Mouse (Mus musculus) stomach, postnatal 0 days (tissue): Measurements from ENCODE around the gene Cdkl5. TPM values are rescaled to one million over a fixed set of nuclear protein-coding genes. Genes with fewer than 3 reads are reported as not detected.

Source experiments
- ATAC-seq: fragments of 200-750 bp; cut with Nextera tagmentation; 2 replicates; pipeline ENCODE4 v1.8.0; 2017; ENCODE audit not compliant: low FRiP score, low TSS enrichment
- DNase-seq: peaks from one replicate; pipeline ENCODE4 v3.0.0-alpha.2; 2016; ENCODE audit warnings: low spot score
- H3K27ac ChIP-seq: fragments of 300-500 bp; sonication (generic); replicated peaks from 2 replicates; pipeline ENCODE4 v1.5.1; 2014; ENCODE audit warnings: mild to moderate bottlenecking, control low read depth
- H3K27me3 ChIP-seq: fragments of 300-500 bp; sonication (generic); 2 replicates; pipeline ENCODE4 v1.6.1; 2014; ENCODE audit warnings: low read length; ENCODE audit not compliant: control insufficient read depth, insufficient read depth
- H3K36me3 ChIP-seq: fragments of 300-500 bp; sonication (generic); 2 replicates; pipeline ENCODE4 v1.6.1; 2014; ENCODE audit warnings: low read length, mixed read lengths; ENCODE audit not compliant: control insufficient read depth, insufficient read depth
- H3K4me1 ChIP-seq: fragments of 300-500 bp; sonication (generic); replicated peaks from 2 replicates; pipeline ENCODE4 v1.6.1; 2014; ENCODE audit warnings: antibody characterized with exemption; ENCODE audit not compliant: control insufficient read depth, insufficient read depth
- H3K4me2 ChIP-seq: fragments of 300-500 bp; sonication (generic); replicated peaks from 2 replicates; pipeline ENCODE4 v1.6.1; 2014; ENCODE audit warnings: low read depth, mild to moderate bottlenecking, control low read depth, moderate library complexity
- H3K4me3 ChIP-seq: fragments of 300-500 bp; sonication (generic); 2 replicates; pipeline ENCODE4 v1.5.1; 2014; ENCODE audit warnings: low read depth, low read length, control low read depth
- H3K9ac ChIP-seq: fragments of 300-500 bp; sonication (generic); 2 replicates; pipeline ENCODE4 v1.6.1; 2014; ENCODE audit warnings: mild to moderate bottlenecking, low read length, control low read depth, mixed read lengths
- H3K9me3 ChIP-seq: fragments of 300-500 bp; sonication (generic); 2 replicates; pipeline ENCODE4 v1.6.1; 2016; ENCODE audit warnings: low read length; ENCODE audit not compliant: control insufficient read depth
- CTCF ChIP-seq: IDR thresholded peaks from 2 replicates; pipeline ENCODE4 v1.5.1; 2016; ENCODE audit warnings: antibody characterized with exemption, low read depth, mild to moderate bottlenecking, moderate library complexity
- EP300 ChIP-seq: optimal IDR thresholded peaks from 2 replicates; pipeline ENCODE3; 2016; ENCODE audit warnings: antibody characterized with exemption
- WGBS: fragments of 180-500 bp; shearing (Covaris S2); extraction: QIAGEN DNeasy Blood & Tissue Kit; methylation state at CpG from one replicate; pipeline ENCODE4 v1.1.7; 2014; 5-methylcytosine and 5-hydroxymethylcytosine counted together
- polyA plus RNA-seq: library from polyadenylated mRNA; unstranded; fragments of >200 nt; fragmentation: Nextera tagmentation; extraction: Ambion mirVana; gene quantifications from 2 replicates; pipeline ENCODE4 v1.2.1, GENCODE M21; 2015

The Cdkl5 gene
- polyA plus RNA-seq, 1 experiment from 2014 or later: 1.2 TPM

DNA sequence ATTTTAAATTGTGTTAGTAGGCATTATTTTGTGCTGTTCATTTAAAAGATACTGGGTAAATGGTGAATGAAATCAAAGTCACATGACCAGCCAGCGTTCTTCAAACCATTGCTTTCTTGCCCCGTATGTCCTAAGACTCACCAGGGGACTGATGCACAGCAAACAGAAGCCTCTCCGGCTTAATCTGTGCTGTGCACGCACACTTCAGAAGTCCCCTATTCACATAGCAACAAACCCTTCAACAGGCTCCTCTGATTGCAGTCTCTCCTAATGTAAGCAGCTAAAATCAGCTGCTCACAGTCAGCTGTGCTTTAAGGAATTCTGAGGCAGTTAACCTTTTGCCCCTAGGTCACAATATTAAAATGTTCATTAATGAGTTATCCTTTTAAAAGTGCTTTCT is 129.5 kb downstream of the Cdkl5 start:
- H3K9ac ChIP-seq: no peak overlapping the region
- no peak overlapping the region for H3K4me2 ChIP-seq
- H3K4me3 ChIP-seq: no peak overlapping the region
- no peak overlapping the region for H3K27ac ChIP-seq
- no peaks in the 10 kb centered on the region for H3K27me3 ChIP-seq
- no peak for ATAC-seq
- no peaks in the 10 kb centered on the region for H3K9me3 ChIP-seq
- DNase-seq: no peak
- H3K36me3 ChIP-seq: no peaks in the 10 kb centered on the region
- no peak for TF ChIP-seq EP300
- TF ChIP-seq CTCF: no peak
- WGBS: 77% methylated on average over 4 of the region's 4 CpGs
- no peaks in the 10 kb centered on the region for H3K4me1 ChIP-seq

- Histone ChIP-seq H3K4me1 (no peaks in the 10 kb centered on the region), H3K4me2 (no peak overlapping the region), H3K36me3 (no peaks in the 10 kb centered on the region), H3K9ac (no peak overlapping the region), H3K9me3 (no peaks in the 10 kb centered on the region), H3K4me3 (no peak overlapping the region), H3K27me3 (no peaks in the 10 kb centered on the region), H3K27ac (no peak overlapping the region)
- no peak for TF ChIP-seq CTCF
- no peak for TF ChIP-seq EP300
- DNase-seq (no peak), ATAC-seq (no peak)
- WGBS: 77% methylated on average over 4 of the region's 4 CpGs
Measured at GRCm38 (mm10) chrX:160863689-160864383, 130.7 kb downstream of the Cdkl5 start.

DNA sequence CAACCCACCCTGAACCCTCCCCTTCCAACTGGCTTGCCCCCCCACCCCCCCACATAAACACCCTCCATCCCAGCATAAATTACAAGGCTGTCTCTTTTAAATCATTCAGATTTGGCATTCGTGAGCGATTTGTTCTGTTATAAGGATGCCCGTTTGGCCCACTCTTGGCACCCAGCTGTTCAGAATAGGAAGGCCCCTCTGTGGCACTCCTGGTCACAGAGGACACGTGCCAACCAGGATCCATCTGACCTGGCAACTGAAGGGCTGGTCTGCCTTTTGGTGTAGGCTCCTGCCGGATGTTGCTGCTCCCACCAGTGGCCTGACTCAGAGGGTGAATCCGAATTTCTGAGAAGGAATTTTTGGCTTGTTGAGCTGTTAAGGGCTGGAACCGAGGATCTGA is 186.3 kb downstream of the Cdkl5 start:
- Histone ChIP-seq H3K36me3 (no peaks in the 10 kb centered on the region), H3K9ac (no peak overlapping the region), H3K9me3 (no peaks in the 10 kb centered on the region), H3K4me3 (no peak overlapping the region), H3K27me3 (no peaks in the 10 kb centered on the region), H3K4me2 (no peak overlapping the region), H3K27ac (no peak overlapping the region), H3K4me1 (no peaks in the 10 kb centered on the region)
- DNase-seq: no peak
- 82% methylated on average over 7 of the region's 7 CpGs for WGBS
- TF ChIP-seq CTCF: no peak
- TF ChIP-seq EP300: no peak
- no peak for ATAC-seq

DNA sequence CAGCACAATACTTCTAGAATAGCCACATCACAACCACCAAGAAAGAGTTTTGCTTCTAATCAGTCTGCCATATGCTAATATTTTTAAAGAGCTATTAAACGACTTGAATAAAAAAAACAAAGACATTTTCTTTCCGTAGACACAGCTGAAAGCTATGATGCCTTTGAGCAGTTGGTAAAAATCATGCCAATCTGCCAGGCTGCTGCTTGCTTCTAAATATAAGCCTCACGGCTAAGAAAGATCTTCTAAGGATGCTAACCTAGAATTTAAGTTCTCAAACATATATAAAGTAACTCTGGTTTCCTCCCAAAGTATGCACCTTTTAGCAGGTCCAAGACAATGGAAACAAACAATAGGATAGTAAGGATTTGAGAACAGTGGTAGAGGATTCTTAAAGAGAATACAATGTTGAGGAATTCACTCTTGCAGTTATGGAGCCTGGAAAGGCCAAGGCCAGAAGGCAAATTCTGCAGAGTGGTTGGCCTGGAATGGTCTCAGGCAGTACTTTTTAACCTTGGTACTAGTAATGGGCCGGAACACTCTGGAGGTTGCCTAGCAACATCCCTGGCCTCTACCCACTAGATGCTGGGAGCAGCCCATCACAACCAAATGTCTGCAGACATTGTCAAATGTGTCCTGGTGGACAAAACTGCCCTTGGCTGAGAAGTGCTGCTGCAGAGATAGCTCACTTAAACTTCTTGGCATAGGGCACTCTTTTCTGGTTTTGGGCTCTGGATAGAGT is 189.9 kb downstream of the Cdkl5 start:
- no peak overlapping the region for H3K9ac ChIP-seq
- H3K36me3 ChIP-seq: no peaks in the 10 kb centered on the region
- no peak overlapping the region for H3K27ac ChIP-seq
- TF ChIP-seq CTCF: no peak
- no peaks in the 10 kb centered on the region for H3K27me3 ChIP-seq
- WGBS: 71% methylated on average over 4 of the region's 4 CpGs
- H3K4me2 ChIP-seq: no peak overlapping the region
- H3K9me3 ChIP-seq: no peaks in the 10 kb centered on the region
- H3K4me3 ChIP-seq: no peak overlapping the region
- DNase-seq: no peak
- no peaks in the 10 kb centered on the region for H3K4me1 ChIP-seq
- ATAC-seq: no peak

GRCm38 (mm10) chrX:160794920-160795319 is 199.6 kb downstream of the Cdkl5 start:
- DNase-seq (no peak), ATAC-seq (no peak)
- no peaks in the 10 kb centered on the region for H3K9me3 ChIP-seq
- H3K27ac ChIP-seq: no peak overlapping the region
- no peaks in the 10 kb centered on the region for H3K4me1 ChIP-seq
- no peaks in the 10 kb centered on the region for H3K36me3 ChIP-seq
- H3K4me3 ChIP-seq: no peak overlapping the region
- H3K4me2 ChIP-seq: no peak overlapping the region
- no peaks in the 10 kb centered on the region for H3K27me3 ChIP-seq
- TF ChIP-seq EP300 (no peak), CTCF (no peak)
- no peak overlapping the region for H3K9ac ChIP-seq
- WGBS: 83% methylated on average over 4 of the region's 4 CpGs

DNA sequence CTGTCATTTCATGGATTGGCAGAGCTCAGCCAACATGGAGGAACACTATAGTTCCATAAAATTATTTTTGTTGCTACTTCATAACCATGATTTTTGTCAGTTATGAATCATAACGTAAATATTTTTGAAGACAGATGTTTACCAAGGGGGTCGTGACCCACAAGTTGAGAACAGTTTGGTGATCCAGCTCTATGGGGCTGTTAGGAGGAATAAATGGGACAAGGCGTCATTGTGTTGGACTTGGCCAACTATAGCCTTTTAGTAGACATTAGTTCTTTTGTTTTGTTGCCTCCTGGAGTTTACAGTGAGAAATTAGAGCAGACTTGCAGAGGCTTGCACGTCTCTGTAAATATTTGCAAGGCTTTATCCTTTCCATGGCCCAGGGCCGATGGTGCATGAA is 212.2 kb downstream of the Cdkl5 start:
- Histone ChIP-seq H3K4me1 (no peaks in the 10 kb centered on the region), H3K4me3 (no peak overlapping the region), H3K36me3 (no peaks in the 10 kb centered on the region), H3K4me2 (no peak overlapping the region), H3K27me3 (no peaks in the 10 kb centered on the region), H3K27ac (no peak overlapping the region), H3K9me3 (no peaks in the 10 kb centered on the region), H3K9ac (no peak overlapping the region)
- ATAC-seq (no peak), DNase-seq (no peak)
- TF ChIP-seq EP300: no peak
- 53% methylated on average over 5 of the region's 5 CpGs for WGBS
